Mouse (Mus musculus) left cerebral cortex, postnatal 14 days (tissue): ENCODE measurements at regions not wholly inside any gene's neighbourhood (a gene's known extent, or its start where the extent isn't known, plus 50 kb on each side); places are given as distances from the start of the nearest gene placed in this dataset.

Experiments
- DNase-seq, 2 experiments: peaks; one replicate each; pipeline ENCODE4 v3.0.0; 2021 to 2022; ENCODE audit warnings: low spot score in 2 of 2, mixed read lengths in 1 of 2
- intact Hi-C: fragments of 180-260 bp; cut with DNase I; formaldehyde crosslinking; loops from one replicate; pipeline ENCODE4 v1.15.1; 2025

DNA sequence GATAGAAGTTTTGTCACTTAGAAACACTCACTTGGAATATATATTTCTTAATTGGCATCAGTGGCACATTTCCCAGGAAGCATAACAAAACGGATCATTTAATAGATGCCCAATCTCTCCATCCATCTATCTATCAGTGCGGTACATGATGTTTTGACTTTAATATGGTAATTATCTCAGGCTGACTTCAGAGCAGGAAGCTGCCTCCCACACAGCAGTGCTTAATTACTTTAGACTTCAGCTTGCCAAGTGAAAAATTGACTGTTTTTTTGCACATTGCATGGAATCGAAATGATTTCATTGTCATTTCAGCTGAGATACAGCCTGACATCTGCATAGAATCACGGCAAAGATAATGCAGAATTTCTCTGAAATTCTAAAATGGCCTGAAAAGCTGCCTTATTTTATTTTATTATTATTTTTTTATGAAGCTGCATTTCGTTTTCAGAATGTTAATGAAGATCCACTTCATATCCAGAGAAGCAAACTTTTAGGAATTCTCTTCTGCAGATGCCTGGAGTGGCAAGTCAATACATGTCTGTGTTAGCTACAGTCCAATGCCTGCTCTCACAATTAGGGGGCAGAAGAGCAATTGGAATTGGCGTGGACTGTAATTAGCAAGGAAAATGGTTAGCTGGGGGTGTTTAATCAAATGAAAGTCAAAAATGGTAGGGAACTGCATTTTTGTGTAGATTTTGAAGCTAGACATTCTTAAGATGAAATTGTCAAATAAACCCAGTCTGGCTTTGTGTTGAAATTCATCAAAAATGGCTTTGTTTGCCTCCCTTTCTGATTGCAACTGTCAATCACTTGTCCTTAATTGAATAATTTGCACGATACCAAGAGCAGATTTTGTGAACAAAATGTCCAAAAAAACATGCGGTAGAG lies 240.3 kb downstream of the Ttll7 start:
- no peak for DNase-seq
- intact Hi-C loops, result no loop called here

DNA sequence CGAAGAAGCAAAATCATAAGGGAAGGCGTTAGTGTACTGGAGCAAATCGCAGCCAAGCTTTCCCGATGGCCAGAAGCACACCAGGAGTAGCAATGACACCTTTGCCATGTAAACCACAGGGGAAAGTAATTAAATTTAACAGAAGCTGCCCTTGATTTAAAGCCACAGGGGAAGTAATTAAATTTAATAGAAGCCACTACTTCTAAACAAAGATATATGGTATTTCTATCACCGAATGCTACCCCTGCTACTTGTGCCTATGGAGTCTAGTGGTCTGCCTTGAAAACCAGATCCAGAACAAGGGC lies 240.9 kb downstream of the Ttll7 start:
- intact Hi-C loops, result no loop called here

DNA sequence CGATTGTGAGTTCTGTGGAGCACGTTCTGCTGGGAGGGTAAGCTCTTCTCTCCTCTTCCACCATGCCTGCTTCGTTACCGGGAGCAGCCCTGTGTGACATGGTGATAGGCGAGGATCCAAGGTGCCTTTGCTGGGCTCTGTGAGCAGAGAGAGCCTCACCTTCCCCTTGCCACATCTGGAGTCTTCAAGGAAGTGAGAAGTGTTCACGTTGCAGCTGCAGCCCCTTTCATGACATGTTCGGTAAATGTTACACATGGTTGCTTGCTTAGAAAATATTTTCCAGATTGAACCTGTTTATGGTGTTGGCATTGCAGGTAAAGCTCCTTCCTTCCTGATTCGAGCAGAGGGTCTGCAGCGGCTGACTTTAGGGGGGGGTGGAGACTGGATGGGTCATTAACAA lies 244.0 kb downstream of the Ttll7 start:
- intact Hi-C loops, result no loop called here
- no peak for DNase-seq

More for the DNA sequence above, 240.9 kb downstream of the Ttll7 start:
- DNase-seq, result no peak

DNA sequence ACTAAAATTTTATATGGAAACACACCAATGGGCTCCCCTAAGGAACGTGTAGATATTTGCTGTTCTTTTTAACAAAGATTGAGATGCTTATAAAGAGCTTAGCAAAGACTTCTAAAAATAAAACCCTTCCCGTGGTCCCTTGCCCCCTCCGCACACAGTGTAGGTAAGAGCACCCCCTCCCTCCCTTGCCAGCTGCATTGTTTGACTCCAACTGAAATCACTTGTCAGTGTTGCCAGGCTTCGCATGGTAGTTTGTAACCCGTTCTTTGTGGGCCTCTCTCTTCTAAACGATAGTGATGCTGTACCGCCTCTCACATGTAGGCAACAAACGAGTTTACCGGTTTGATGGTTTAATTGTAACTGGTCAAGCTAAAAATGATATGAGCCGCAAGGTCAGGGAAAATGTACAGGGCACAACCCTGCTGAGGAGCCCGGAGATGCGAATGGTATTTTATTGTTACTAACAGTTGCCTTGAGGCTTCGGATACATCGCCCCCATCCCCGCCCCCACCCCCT lies 246.0 kb downstream of the Ttll7 start:
- intact Hi-C loops, result no loop called here
- DNase-seq, result no peak

DNA sequence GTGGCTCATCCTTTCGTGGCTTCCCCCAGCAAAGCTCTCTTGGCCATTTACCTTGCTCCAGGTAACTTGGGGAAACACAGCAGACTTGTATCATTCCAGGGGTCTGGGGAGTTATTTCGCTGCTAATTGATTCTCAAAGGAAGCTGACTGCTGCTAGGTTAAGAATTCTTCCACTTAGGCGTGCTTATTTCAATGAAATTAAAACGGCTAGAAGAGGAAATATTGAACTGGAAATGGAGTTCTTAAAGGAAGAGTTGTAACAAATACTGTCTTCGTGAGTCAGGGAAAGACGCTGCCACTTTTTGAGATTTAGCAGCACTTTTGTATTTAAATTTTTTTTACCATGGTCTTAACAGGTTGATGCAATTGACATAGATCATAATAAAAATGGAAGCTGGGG lies 246.4 kb downstream of the Ttll7 start:
- DNase-seq, result no peak
- intact Hi-C loops, result no loop called here

DNA sequence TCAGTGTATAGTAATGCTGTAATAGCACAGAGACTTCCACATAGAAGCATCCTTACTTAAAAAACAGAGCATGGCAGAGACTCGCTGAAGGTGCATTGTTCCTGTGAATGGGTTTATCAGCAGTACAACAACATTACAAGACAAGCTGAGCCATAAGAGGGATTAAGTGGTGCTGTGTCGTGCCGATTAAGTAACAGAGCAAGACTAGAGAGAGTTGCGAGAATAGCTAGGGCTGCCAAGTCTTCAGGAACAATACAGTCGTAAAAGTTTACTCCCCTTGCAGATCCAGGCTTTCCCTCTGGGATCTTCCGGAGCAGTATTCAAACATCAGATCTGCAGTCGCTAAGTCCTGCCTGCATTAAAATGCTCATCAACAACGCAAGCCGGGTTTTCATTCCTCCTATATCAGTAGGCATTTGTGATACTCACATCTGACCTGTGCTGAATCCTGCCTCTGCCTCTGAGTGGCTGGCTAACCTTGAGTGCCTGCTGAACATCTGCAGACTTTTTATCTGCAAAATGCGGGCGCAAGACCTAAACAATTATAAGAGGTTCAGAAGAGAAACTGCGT lies 247.1 kb downstream of the Ttll7 start:
- DNase-seq, result no peak
- intact Hi-C loops, result no loop called here

DNA sequence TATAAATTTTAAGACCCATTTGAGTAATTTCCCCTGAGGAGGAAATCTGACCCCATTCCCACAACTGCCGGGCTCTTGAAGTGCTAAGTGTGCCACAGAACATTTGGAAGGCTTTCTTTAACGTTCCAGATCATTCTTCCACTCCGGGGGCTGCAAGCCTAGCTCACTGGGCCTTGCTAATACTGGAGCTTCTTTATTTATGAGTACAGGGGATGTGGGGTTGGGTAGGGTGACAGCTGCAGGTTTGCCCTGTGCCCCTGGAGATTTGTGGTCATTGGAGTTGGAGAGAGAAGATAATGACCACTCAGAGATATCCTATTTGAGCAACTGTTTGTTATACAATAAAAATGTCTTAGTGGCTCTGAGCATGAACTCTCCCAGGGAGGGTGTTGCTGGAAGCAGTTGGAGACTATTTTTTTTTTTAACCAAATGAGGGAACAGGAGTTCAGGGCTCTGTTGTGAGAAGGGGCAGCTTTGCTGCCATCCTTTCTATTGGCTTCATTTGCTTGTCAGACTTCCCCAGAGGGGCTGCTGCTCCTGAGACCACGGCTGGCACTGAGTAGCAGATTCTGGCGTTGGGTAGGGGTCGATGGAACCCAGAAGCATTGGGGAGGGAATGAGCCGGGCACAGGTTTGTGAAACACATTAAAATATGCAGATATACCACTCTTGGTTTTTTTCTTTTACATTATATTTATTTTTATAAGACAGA lies 249.0 kb downstream of the Ttll7 start:
- DNase-seq, result no peak
- intact Hi-C loops, result no loop called here

DNA sequence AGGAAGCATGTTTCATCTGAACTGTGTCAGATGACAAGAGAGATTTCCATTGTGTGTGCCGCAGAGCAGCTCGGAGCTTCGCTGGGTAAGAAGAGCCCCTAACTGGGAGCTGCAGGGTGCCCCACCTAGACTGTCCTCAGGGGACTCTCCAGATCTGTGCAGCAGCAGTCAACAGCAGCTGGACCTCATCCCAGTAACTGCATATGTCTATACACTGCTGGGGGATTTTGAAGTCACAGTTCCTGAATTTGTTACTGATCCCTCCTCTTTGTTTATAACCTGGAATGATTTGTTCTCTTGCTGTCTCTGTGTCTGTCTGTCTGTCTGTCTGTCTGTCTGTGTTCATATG lies 249.6 kb downstream of the Ttll7 start:
- DNase-seq, result no peak
- intact Hi-C loops, result no loop called here

DNA sequence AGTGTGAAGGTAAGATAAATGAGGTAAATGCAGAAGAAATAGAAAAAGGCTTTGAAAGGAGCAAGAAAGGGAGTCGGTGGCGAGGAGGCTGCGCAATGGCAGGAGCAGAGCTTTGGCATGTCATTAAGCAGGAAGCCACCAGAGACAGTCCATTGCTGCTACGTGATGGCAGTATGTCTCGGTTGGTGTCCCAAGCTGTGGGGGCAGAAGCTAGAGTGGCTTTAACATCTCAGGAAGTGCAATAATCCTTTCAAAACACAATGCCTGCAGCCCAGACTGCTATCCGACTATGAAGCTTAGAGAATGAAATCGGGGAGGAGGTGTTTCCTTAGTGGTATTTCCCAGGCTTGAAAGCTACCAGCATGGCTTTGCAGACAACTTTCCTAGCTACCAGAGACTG lies 251.3 kb downstream of the Ttll7 start:
- DNase-seq, result no peak
- intact Hi-C loops, result no loop called here

DNA sequence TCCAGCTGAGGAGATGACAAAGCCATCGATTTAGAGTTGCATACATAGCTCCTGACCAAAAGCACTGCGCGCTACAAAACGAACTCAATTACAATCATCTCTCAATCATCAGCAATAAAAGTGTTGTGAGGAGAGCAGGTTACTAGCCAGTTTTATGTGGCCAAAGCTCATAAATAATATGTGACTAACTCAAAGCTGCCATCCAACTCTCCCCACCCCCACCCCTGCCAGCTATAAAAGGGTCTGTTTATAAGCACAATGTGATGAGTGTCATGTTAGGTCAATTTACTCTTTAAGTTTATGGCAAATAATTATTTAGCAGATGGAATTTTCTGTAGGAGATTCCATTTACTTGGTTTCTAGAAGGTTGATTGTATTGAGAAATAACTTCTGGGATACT lies 265.4 kb downstream of the Ttll7 start:
- no peak for DNase-seq
- intact Hi-C loops, result no loop called here

DNA sequence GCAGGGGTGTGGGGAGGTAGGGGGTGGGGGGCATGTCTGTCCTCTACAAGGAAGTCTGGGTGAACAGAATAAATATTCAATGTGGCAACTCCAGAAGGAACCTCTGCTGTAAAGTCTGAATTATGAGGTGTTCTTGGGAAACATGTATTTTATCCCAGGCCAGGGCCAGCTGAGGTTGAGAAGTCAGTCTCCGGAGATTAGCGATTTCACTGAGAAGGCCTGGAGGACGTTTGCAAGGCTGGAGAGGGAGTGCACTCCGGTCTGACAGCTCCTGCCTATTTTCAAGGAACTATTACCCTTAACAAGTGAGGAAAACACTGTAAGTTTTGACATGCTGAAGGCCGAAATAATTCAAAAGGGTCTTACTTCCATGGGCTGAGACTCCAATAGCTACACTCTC lies 265.9 kb downstream of the Ttll7 start:
- DNase-seq, result no peak
- intact Hi-C loops, result no loop called here

DNA sequence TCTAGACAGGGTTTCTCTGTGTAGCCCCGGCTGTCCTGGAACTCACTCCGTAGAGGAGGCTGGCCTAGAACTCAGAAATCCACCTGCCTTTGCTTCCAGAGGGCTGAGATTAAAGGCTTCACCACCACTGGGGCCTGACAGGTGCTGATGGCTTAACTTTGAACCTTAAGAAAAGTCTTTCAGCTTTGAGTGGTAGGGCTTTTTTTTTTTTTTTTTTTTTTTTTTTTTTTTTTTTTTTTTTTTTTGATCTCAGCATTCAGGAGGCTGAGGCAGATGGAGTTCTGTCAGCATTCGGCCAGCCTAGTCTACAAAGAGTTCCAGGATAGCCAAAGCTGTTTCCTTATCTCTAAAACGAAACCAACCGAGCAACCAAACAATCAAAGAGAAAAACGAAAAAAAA lies 266.5 kb downstream of the Ttll7 start:
- intact Hi-C loops, result no loop called here
- no peak for DNase-seq

DNA sequence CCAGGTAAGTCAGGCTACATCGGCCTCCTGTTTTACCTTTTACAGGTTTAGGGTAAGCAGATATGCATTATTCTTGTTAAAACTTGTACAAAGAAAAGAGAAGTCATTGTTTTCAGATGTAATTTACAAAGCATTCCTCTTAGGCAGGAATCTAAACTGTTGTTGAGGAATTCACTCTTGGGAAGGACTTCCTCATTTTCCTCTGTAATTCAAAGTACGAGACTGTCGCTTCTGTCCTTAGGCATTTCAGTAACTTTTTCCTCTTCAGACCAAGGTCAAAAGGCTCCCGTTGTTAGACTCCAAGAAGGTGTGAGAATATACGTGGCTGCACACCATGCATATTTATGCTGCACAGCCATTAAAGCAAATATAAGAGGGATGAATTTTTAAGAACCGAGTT lies 269.7 kb downstream of the Ttll7 start:
- DNase-seq, result no peak
- intact Hi-C loops, result no loop called here

DNA sequence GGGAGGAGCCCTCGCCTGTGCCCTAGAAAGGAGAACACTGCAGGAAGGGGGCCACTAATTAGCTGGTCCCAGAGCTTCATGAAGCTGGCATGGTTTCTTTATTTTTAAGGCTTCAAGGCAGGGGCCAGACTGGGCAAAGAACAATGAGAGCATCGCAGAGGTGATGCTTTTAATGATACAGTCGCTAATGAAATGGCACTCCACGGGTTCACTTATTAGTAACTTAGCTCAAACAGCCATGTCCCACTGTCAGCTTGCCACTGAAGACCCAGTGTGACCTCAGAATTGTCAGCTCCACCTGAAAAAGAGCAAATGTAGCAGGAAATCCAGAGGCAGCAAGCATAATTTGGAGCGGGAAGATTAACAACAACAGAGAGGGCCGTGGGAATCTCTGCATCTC lies 275.6 kb downstream of the Ttll7 start:
- intact Hi-C loops, result no loop called here
- no peak for DNase-seq

DNA sequence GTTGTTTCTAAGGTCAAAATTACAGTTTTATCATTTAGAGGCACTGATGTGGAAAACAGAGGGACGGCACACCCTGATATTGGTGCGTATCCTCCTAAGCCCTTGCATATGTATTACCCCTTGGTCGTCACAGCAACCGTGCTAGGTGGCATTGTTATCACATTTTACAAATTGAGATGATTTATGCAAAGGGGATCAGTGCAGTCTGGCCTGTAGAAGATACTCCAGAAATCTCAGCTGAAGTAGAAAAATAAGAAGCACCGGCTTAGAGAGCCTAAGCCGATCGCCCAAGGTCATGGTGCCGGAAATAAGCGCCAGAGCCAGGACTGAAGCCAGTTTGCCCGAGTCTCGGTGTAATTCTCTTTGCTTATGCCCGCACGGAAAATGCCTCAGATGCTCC lies 280.7 kb downstream of the Ttll7 start:
- intact Hi-C loops, result no loop called here
- no peak for DNase-seq

DNA sequence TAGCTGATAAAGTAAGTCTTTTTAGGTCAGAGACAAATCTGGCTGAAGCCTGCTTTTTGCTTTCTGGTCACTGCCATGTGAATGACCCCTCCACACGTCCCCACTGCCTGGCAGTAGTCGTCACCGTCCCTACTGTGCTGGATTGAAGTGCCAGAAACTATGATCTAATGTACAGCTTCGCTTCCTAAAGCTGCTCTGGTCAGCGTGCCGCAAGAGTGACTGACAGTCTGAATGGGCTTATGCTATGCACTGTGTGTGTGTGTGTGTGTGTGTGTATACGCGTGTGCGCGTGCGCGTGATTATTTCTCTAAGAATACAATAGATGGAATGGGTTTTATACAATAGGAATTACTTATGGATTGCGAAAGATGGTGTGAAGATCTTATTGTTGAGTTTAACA lies 281.2 kb downstream of the Ttll7 start:
- intact Hi-C loops, result no loop called here
- no peak for DNase-seq

DNA sequence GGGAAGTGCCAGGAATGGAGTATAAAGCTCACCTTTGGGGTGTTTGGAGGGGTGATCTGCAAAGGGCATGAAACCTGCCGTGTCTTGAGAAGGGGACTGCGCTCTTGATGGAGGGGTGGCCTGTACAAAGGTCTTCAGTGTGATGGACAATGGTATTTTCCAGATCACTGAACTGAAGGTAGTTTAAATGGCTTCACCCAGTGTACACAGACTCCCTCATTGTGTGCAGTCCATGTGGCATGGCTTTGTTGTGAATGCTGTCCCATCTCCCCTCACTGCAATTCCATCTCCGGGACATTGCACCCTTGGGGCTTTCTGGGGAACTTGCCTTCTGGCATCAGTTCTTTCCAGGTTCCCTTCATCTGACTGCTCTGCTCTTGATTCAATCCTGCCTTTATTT lies 288.2 kb downstream of the Ttll7 start:
- intact Hi-C loops, result no loop called here
- no peak for DNase-seq

DNA sequence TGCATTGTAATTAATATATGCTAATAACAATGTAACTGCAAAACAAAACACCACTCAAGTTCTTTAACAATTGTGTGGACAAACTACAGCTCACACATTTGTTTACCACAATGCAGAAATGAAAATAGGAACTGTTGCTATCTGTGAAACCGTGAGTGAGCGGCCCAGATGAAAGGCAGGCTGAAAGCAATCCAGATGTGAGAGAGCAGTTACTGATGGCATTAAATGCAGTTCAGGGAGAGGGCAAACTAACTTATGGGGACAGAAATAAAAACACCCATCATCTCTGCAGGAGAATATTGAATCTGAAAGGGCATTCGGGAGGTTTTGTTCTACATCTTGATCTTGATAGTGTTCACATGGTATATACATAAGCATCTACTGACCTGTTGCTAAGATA lies 301.3 kb downstream of the Ttll7 start:
- no peak for DNase-seq
- intact Hi-C loops, result no loop called here

DNA sequence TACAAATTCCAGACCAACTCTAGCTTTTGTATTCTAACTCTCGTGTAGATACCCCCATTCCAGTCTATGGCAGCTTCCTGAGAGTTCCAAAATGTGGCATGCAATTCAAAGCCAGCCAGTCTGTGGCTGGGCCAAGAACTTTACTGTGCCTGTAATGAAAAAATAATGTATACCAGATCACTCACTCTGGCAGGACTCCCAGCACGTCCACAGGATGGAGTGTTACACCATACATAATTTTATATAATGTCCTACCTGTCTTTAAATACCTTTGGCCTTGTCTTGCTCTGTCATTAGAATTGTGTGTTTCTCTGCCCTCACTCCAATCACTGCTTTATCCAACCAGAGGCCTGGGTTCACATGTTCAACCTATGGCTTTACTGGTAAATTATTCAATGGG lies 301.8 kb downstream of the Ttll7 start:
- intact Hi-C loops, result no loop called here
- no peak for DNase-seq

DNA sequence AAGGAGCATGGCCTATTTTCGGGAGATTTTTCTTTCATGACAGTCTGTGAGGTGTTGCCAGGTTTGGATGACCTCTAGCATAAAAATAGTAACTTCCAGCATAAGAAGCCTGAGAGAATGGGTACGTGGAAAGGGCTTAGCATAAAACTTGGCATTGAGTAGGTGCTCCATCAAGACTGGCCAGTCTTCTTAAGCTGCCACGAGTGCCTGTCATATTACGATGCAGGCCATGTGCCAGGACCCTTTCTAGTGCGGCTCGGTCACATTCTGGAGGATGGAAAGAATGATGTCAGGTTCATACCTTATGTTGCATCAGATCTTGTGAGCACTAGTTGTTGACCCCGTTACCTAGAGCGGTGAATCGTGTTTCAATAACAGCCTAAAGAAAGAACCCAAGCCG lies 311.0 kb downstream of the Ttll7 start:
- intact Hi-C loops, result no loop called here
- DNase-seq, result no peak

DNA sequence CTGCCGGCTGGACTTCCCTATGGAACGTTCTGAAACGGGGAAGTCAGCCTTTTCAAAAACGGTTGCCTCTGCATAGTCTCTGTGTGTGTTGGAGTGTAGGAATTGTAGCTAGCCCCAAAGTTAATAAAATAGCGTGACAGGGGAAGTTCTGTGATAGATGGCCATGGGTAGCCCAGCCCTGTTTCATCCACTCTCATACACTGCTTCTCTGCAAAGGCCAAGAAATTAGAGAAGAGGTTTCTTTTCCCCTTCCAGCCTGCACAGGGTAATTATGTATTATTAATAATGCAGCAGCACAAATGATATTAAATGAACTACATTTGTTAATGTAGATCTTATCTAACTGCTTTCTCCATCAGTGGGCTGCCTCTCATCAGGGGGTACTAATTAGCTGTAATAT lies 311.4 kb downstream of the Ttll7 start:
- intact Hi-C loops, result no loop called here
- DNase-seq, result no peak
